Comparison of ENCODE assay signal across 7 mouse cellular contexts in the genomic region with DNA sequence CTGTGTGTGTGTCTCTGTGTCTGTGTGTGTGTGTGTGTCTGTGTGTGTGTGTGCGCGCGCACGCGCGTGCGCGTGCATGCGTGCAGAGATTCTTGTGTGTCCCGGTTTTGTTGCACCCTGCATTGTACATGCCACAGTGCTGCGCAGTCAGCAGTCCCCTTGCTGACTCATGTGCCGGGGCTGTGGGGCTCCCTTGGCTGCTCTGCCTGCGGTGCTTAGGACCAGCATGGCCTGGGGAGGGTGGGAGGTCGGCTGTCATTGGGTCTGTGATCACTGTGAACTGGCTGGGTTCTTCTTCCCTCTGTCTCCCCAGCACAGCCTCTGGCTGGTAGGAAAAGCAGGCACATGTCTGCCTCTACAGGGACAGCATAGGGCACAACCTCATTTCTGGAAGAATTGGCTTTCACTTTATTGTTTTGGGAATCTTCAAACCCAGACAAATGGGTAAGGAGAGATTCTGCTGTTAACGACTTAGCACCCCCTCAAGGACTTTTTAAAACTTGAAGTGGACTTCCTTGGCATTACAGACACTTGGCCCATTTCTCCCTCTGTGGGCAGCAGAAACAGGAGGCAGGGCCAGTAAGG. TPM values are rescaled to one million over a fixed set of nuclear protein-coding genes. Genes with fewer than 3 reads are reported as not detected.
DNase-seq lines count a peak whose midpoint lies in the region; ATAC-seq and TF ChIP-seq lines count a peak whose summit lies in the region.

No protein-coding gene starts in this region.

- no peaks in the 10 kb centered on the region for H3K36me3 ChIP-seq in heart, embryonic 12.5 days
- H3K36me3 ChIP-seq in kidney, embryonic 15.5 days: no peaks in the 10 kb centered on the region

- H3K4me1 ChIP-seq in heart, embryonic 12.5 days (replicated peaks): peaks cover 69% of the 10 kb centered on the region
- H3K4me1 ChIP-seq in kidney, embryonic 15.5 days: peaks cover 50% of the 10 kb centered on the region

- TF ChIP-seq CTCF in brain, embryonic 14.5 days (IDR thresholded peaks at IDR 0.05; ENCODE audit: borderline replicate concordance, extremely low read depth, insufficient read depth, insufficient read length): no peak

- 59% methylated on average over 15 of the region's 15 CpGs for WGBS in heart, embryonic 12.5 days
- 68% methylated on average over 15 of the region's 15 CpGs for WGBS in kidney, embryonic 15.5 days

- H3K4me3 ChIP-seq in heart, embryonic 12.5 days: peak overlapping the region; percentile 22
- peak overlapping the region; percentile 27 for H3K4me3 ChIP-seq in kidney, embryonic 15.5 days (replicated peaks)

- ATAC-seq in heart, embryonic 12.5 days (ENCODE audit: insufficient number of reproducible peaks, low FRiP score): peak; percentile 78
- peak; percentile 80 for ATAC-seq in kidney, embryonic 15.5 days (replicated peaks; ENCODE audit: low FRiP score)

- peak overlapping the region; percentile 71 for H3K9ac ChIP-seq in heart, embryonic 12.5 days
- no peak overlapping the region for H3K9ac ChIP-seq in kidney, embryonic 15.5 days

- peak overlapping the region; percentile 63 for H3K4me2 ChIP-seq in heart, embryonic 12.5 days
- peak overlapping the region; percentile 56 for H3K4me2 ChIP-seq in kidney, embryonic 15.5 days

- no peaks in the 10 kb centered on the region for H3K9me3 ChIP-seq in heart, embryonic 12.5 days (replicated peaks)
- H3K9me3 ChIP-seq in kidney, embryonic 15.5 days (replicated peaks): no peaks in the 10 kb centered on the region

- peak; percentile 52 to 58 for DNase-seq in right cerebral cortex, postnatal 10 days (ENCODE audit: low spot score in 2 of 2)
- no peak for DNase-seq in right cerebral cortex, postnatal 25 days
- DNase-seq in brain, embryonic 14.5 days (ENCODE audit: low read depth): peak; percentile 59
- DNase-seq in lung, postnatal 36 days: peak; percentile 32
- peak; percentile 41 to 55 for DNase-seq in spleen, postnatal 36 days (ENCODE audit: low spot score in 2 of 2)

- H3K27me3 ChIP-seq in heart, embryonic 12.5 days (replicated peaks): no peaks in the 10 kb centered on the region
- H3K27me3 ChIP-seq in kidney, embryonic 15.5 days: no peaks in the 10 kb centered on the region

- peak overlapping the region; percentile 92 for H3K27ac ChIP-seq in heart, embryonic 12.5 days (ENCODE audit: poor library complexity, severe bottlenecking)
- peak overlapping the region; percentile 89 for H3K27ac ChIP-seq in kidney, embryonic 15.5 days

- TF ChIP-seq POLR2A in brain, embryonic 14.5 days (IDR thresholded peaks at IDR 0.05; ENCODE audit: borderline replicate concordance, extremely low read depth, insufficient read depth, insufficient read length, poor library complexity, severe bottlenecking): no peak

RNA-seq across cellular contexts. Expression of gene Bach2, which starts 11.2 kb away (rescaled TPM):
- 23.6 and 31.4 TPM in 2 replicates for polyA plus RNA-seq in brain, embryonic 14.5 days (2012; rRNA removed)
- polyA plus RNA-seq in heart, embryonic 12.5 days (2016; fragmentation: Nextera tagmentation; extraction: Ambion mirVana): 7.0 and 8.6 TPM in 2 replicates
- 8.0 and 8.8 TPM in 2 replicates for polyA plus RNA-seq in kidney, embryonic 15.5 days (2015; fragmentation: Nextera tagmentation; extraction: Ambion mirVana)
